Mouse (Mus musculus) layer of hippocampus, adult 9-11 months (tissue): Measurements from ENCODE around the gene Dnah17.

ENCODE experiments used
- DNase-seq: peaks from one replicate; pipeline ENCODE4 v3.0.0; 2022

Dnah17 gene

DNA sequence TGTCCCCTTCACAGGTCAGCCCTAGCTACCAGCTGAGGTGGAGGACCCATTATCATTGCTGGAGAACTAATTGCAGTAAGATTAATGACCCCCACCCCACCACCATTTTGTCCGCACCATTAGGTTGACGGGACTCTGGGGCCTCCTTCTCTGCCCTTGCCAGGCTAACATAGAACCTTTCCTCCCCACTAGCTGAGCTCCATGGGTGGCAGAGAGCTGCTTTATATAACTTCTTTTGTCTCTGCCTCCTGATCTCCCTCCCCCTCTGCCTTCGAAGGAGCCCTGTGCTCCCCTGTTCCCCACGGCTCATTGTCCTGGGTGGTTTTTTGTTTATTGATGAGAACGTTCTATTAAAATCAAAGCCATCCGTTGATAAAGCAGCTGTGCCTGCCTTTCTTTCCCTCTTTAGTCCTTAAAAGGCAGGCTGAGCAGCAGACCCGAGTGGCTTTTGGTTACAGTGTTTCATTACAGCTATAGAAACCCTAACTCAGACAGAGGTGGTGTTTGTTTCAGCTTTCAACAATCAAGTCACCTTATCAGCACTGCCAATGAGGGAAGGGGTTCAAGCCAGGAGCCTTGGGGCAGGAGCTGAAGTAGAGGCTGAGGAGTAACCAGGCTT, 12.2 kb upstream of the Dnah17 start:
- no peak for DNase-seq

GRCm38 (mm10) chr11:118140771-118141565, 10.5 kb upstream of the Dnah17 start:
- no peak for DNase-seq

GRCm38 (mm10) chr11:118138347-118138746, 7.9 kb upstream of the Dnah17 start:
- DNase-seq = no peak

DNA sequence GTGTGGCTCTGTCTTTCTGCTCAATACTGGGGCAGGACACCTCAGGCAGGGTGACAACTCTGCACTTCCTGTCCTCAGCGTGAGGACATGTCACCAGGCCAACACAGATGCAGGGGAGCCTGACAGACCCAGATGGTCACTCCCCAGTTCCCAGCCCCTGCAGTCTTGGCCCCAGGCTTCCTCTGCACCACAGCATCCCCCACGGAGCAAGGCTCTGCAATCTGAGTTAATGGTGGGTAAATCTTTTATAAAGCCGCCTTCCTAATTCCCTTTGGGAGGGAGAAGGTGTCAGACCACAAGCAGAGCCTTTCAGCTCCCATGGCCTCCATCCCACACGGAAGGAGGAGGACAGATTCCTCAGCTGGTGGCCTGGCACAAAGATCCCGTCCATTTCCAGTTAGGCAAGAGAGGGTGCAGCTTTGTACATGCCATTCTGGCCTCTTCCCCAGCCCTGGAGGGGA, 5.8 kb upstream of the Dnah17 start:
- no peak for DNase-seq

GRCm38 (mm10) chr11:118135271-118135670, 4.8 kb upstream of the Dnah17 start:
- DNase-seq = peak; percentile 33

DNA sequence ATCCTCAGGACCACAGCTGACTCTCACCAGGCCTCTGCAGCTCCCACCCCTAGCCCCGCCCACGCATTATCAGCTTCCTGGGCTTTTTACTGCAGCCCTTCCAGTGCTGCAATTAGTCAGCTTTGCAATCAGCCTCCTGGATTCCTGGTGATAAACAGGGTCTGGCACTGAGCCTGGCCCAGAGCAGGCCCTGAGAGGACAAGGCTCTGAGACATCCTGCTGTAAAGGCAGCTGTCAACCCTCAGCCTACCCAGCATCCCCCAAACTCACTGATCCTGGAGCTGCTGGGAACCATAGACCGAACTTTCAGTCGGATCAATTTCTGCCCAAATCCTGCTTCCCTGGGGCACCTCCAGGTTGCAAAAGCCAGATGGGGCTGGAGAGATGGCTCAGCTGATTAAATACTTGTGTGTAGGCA, 3.3 kb upstream of the Dnah17 start:
- DNase-seq = peak; percentile 35

GRCm38 (mm10) chr11:118133133-118133751, 2.8 kb upstream of the Dnah17 start:
- DNase-seq = no peak

- no peak for DNase-seq
Observed at GRCm38 (mm10) chr11:118132136-118132535, 1.7 kb upstream of the Dnah17 start.

GRCm38 (mm10) chr11:118129812-118130211, 622 bp downstream of the Dnah17 start:
- no peak for DNase-seq

DNA sequence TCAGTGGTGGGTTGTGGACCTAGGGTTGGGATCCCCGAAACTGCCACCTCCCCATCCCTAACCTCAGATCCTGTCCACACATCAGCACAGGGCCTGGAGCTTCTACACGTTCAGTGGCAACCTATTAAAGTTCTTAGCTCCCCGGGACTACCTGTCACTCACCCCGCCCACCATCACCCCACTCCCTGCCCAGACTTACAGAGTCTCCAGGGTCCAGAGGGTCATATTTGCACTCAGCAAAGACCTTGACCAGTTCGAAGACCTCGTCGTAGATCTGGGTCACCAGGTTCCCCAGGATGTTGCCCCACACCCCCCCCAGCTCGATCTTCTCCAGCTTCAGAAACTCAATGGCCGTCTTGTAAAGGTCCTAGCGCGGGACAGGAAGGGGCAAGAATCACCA, 8.8 kb downstream of the Dnah17 start:
- DNase-seq = no peak

- DNase-seq = no peak
Observed at GRCm38 (mm10) chr11:118118777-118119176, 11.7 kb downstream of the Dnah17 start.

GRCm38 (mm10) chr11:118114581-118115110, 15.8 kb downstream of the Dnah17 start:
- DNase-seq = no peak

- DNase-seq = no peak
Observed at GRCm38 (mm10) chr11:118113516-118114205, 16.8 kb downstream of the Dnah17 start.

- peak; percentile 81 for DNase-seq
Observed at GRCm38 (mm10) chr11:118104001-118104400, 26.4 kb downstream of the Dnah17 start.

DNA sequence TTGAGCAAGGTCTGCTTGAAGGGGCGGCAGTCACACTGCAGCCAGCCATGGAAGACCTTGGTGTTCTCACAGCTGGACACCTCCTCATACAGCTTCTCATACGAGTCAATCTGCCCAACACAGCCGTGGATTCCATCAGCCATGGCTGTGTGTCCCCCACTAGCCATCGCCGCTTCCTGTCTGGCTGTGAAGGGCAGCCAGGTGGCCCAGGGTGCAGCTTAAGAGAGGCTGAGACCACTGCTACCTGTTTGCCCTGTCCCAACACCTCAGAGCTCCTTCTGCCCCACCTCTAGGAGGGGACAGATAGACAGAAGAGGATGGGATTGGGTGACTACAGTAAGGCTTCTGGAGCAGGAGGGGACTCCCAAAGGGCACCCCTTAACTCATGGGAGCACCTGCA, 27.1 kb downstream of the Dnah17 start:
- DNase-seq = no peak

- DNase-seq = peak; percentile 82
Observed at GRCm38 (mm10) chr11:118102838-118103237, 27.6 kb downstream of the Dnah17 start.

GRCm38 (mm10) chr11:118101133-118101532, 29.3 kb downstream of the Dnah17 start:
- DNase-seq = no peak

DNA sequence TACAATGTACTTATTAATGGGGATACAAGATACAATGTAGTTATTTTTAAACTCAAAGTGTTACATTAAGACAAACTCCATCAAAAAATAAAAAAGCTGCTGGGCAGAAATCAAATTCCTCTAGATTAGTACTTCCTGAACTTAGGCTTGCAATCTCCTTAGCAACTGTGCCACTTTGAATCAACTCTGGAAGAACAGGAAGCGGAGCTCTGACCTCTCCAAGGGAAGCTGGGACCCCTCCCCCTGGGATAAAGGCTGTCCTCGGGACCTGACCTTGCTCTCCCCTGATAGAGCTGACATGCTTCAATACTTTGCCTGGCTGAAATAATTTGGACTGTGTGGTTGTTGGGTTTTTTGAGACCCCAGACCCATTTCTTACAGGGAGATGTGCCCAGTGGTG, 33.7 kb downstream of the Dnah17 start:
- DNase-seq = no peak

- no peak for DNase-seq
Observed at GRCm38 (mm10) chr11:118095004-118095403, 35.4 kb downstream of the Dnah17 start.

DNA sequence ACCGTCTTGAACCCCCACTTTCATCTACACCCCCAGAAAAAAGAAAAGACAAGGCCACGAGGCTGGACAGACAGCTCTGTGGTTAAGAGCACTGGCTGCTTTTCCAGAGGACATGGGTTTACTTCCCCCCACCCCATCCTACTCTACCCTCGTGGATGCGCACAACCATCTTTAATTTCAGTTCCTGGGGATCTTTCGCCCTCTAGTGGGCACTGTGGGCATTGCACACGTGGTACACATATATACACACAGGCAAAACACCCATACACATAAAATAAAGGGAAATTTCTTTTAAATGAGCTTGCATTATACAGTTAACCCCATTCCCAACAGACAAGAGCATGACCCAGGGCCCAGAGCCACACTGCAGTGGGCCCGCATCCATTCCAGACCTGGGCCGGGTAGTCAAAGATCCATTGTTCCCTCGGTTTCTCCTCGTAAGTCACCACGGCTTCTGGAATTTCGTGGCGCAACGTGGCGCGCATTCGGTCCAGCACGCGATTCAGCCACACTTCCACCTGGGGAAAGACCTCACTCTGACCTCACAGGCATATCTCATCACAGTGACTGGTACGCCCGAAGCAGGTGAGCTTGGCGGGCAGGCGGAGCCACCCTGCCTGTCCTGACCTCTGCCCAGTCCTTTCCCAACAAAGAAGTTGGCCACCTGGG, 39.3 kb downstream of the Dnah17 start:
- no peak for DNase-seq

- DNase-seq = no peak
Observed at GRCm38 (mm10) chr11:118088896-118089295, 41.5 kb downstream of the Dnah17 start.

- no peak for DNase-seq
Observed at GRCm38 (mm10) chr11:118085961-118086360, 44.5 kb downstream of the Dnah17 start.
